Comparison of ENCODE assay signal across 8 mouse cellular contexts in the genomic region with DNA sequence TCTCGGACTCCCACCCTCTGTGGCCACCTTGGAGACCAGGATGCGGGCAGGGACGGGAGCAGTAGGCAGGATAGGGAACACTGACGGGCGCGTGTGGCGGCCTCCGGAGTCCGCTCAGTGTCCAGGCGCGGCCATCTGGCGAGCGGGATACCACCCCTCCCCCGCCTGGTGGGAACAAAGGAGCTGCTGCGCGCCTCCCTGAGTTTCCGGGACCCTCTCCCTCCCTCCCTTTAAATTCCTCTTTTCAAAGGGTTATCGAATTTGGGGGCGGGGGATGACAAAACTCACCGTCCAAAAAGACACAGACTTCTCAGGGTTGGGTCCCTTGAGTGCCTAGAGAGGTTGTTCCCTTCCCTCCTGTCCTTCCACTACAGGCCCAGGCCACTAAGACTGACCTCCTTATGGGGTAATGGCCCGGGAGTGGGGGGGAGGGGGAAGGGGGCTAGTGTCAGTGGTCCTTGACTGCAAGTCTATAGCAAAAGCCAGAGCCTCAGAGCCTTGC. TPM values are rescaled to one million over a fixed set of nuclear protein-coding genes. Genes with fewer than 3 reads are reported as not detected.
DNase-seq lines count a peak whose midpoint lies in the region; ATAC-seq and TF ChIP-seq lines count a peak whose summit lies in the region.

No protein-coding gene starts in this region.

- peaks cover 27% of the 10 kb centered on the region for H3K4me1 ChIP-seq in hindbrain, postnatal 0 days (ENCODE audit: insufficient read depth, low read length)
- peaks cover 24% of the 10 kb centered on the region for H3K4me1 ChIP-seq in midbrain, postnatal 0 days (ENCODE audit: insufficient read depth, low read length)

- H3K4me3 ChIP-seq in layer of hippocampus, adult 2 months = peak overlapping the region; percentile 67
- peak overlapping the region; percentile 91 for H3K4me3 ChIP-seq in hindbrain, postnatal 0 days (ENCODE audit: low read length)
- H3K4me3 ChIP-seq in midbrain, postnatal 0 days (ENCODE audit: low read depth, low read length) = peak overlapping the region; percentile 93

- peak overlapping the region; percentile 100 for H3K27ac ChIP-seq in layer of hippocampus, adult 2 months
- peak overlapping the region; percentile 100 for H3K27ac ChIP-seq in hindbrain, postnatal 0 days
- peak overlapping the region; percentile 96 for H3K27ac ChIP-seq in midbrain, postnatal 0 days (ENCODE audit: low read depth, low read length)

- H3K4me2 ChIP-seq in hindbrain, postnatal 0 days (ENCODE audit: low read depth, low read length) = peak overlapping the region; percentile 93
- peak overlapping the region; percentile 93 for H3K4me2 ChIP-seq in midbrain, postnatal 0 days (ENCODE audit: low read depth, low read length, poor library complexity, severe bottlenecking)

- ATAC-seq in common myeloid progenitor, adult 5-6 weeks (replicated peaks; ENCODE audit: low read depth, poor library complexity, severe bottlenecking) = peak; percentile 19; the same call in 1 of the 2 replicates
- ATAC-seq in hindbrain, postnatal 0 days = peak; percentile 21
- peak; percentile 14; the same call in 1 of the 2 replicates for ATAC-seq in midbrain, postnatal 0 days (ENCODE audit: low FRiP score)

- H3K9me3 ChIP-seq in hindbrain, postnatal 0 days (ENCODE audit: low read length) = no peaks in the 10 kb centered on the region
- no peaks in the 10 kb centered on the region for H3K9me3 ChIP-seq in midbrain, postnatal 0 days (ENCODE audit: low read length)

- H3K36me3 ChIP-seq in hindbrain, postnatal 0 days (ENCODE audit: insufficient read depth, low read length) = peaks cover 17% of the 10 kb centered on the region
- H3K36me3 ChIP-seq in midbrain, postnatal 0 days (ENCODE audit: insufficient read depth, low read length) = peaks cover 22% of the 10 kb centered on the region

- WGBS in hindbrain, postnatal 0 days = under 1% methylated on average over 21 of the region's 21 CpGs
- WGBS in midbrain, postnatal 0 days = 0% methylated on average over 21 of the region's 21 CpGs

- H3K9ac ChIP-seq in hindbrain, postnatal 0 days (replicated peaks; ENCODE audit: low read length) = peak overlapping the region; percentile 95
- peak overlapping the region; percentile 64 for H3K9ac ChIP-seq in midbrain, postnatal 0 days (replicated peaks; ENCODE audit: low read length, poor library complexity, severe bottlenecking)

- no peak for DNase-seq in layer of hippocampus, adult 2 months (ENCODE audit: low spot score in 2 of 2)
- DNase-seq in layer of hippocampus, postnatal 36 days = no peak
- no peak for DNase-seq in hindbrain, postnatal 0 days (ENCODE audit: low spot score)
- DNase-seq in midbrain, postnatal 0 days (ENCODE audit: low spot score) = peak; percentile 42
- DNase-seq in retina, postnatal 1 day = no peak
- DNase-seq in cerebellum, adult 9-10 months = no peak
- DNase-seq in urinary bladder, adult 2 months (ENCODE audit: low spot score) = no peak

- TF ChIP-seq CTCF in layer of hippocampus, adult 2 months (conservative IDR thresholded peaks at IDR 0.05) = no peak
- TF ChIP-seq CTCF in hindbrain, postnatal 0 days (IDR thresholded peaks at IDR 0.05; ENCODE audit: low read depth) = no peak
- TF ChIP-seq CTCF in midbrain, postnatal 0 days (IDR thresholded peaks at IDR 0.05) = no peak

- no peaks in the 10 kb centered on the region for H3K27me3 ChIP-seq in hindbrain, postnatal 0 days (ENCODE audit: insufficient read depth, low read length)
- no peaks in the 10 kb centered on the region for H3K27me3 ChIP-seq in midbrain, postnatal 0 days (ENCODE audit: insufficient read depth, low read length)

RNA-seq across cellular contexts. Expression of a gene that starts 0.5 kb away (rescaled TPM):
- 100 to 1,000 TPM; 184 to 185 TPM for total RNA-seq in layer of hippocampus, adult 2 months (2021)
- total RNA-seq in layer of hippocampus, postnatal 36 days (2021) = 100 to 1,000 TPM; 173 to 191 TPM
- 46.0 and 62.3 TPM in 2 replicates for total RNA-seq in common myeloid progenitor, adult 5-6 weeks (2017)
- total RNA-seq in hindbrain, postnatal 0 days (2014; rRNA removed) = 474 and 499 TPM in 2 replicates
- 48.9 and 54.4 TPM in 2 replicates for polyA plus RNA-seq in hindbrain, postnatal 0 days (2015; fragmentation: Nextera tagmentation; extraction: Ambion mirVana)
- total RNA-seq in midbrain, postnatal 0 days (2014; rRNA removed) = 469 and 488 TPM in 2 replicates
- polyA plus RNA-seq in midbrain, postnatal 0 days (2015; fragmentation: Nextera tagmentation; extraction: Ambion mirVana) = 76.0 and 85.4 TPM in 2 replicates
- polyA plus RNA-seq in urinary bladder, adult 2 months (2012; rRNA removed) = 187 and 188 TPM in 2 replicates

RNA-seq across cellular contexts. Expression of a gene that starts 28.6 kb away (rescaled TPM):
- total RNA-seq in layer of hippocampus, adult 2 months (2021) = 10 to 100 TPM; 45.6 to 46.2 TPM
- total RNA-seq in layer of hippocampus, postnatal 36 days (2021) = 10 to 100 TPM; 44.7 to 52.9 TPM
- total RNA-seq in common myeloid progenitor, adult 5-6 weeks (2017) = 43.2 and 57.9 TPM in 2 replicates
- total RNA-seq in hindbrain, postnatal 0 days (2014; rRNA removed) = 36.3 and 48.5 TPM in 2 replicates
- 40.4 and 42.2 TPM in 2 replicates for polyA plus RNA-seq in hindbrain, postnatal 0 days (2015; fragmentation: Nextera tagmentation; extraction: Ambion mirVana)
- total RNA-seq in midbrain, postnatal 0 days (2014; rRNA removed) = 46.4 and 52.3 TPM in 2 replicates
- polyA plus RNA-seq in midbrain, postnatal 0 days (2015; fragmentation: Nextera tagmentation; extraction: Ambion mirVana) = 38.4 and 41.6 TPM in 2 replicates
- 36.1 and 39.1 TPM in 2 replicates for polyA plus RNA-seq in urinary bladder, adult 2 months (2012; rRNA removed)

RNA-seq across cellular contexts. Expression of a gene that starts 40.8 kb away (rescaled TPM):
- total RNA-seq in layer of hippocampus, adult 2 months (2021) = 100 to 1,000 TPM; 150 to 153 TPM
- 100 to 1,000 TPM; 146 to 147 TPM for total RNA-seq in layer of hippocampus, postnatal 36 days (2021)
- total RNA-seq in common myeloid progenitor, adult 5-6 weeks (2017) = 66.0 and 88.2 TPM in 2 replicates
- total RNA-seq in hindbrain, postnatal 0 days (2014; rRNA removed) = 304 and 314 TPM in 2 replicates
- 234 and 242 TPM in 2 replicates for polyA plus RNA-seq in hindbrain, postnatal 0 days (2015; fragmentation: Nextera tagmentation; extraction: Ambion mirVana)
- total RNA-seq in midbrain, postnatal 0 days (2014; rRNA removed) = 252 and 262 TPM in 2 replicates
- polyA plus RNA-seq in midbrain, postnatal 0 days (2015; fragmentation: Nextera tagmentation; extraction: Ambion mirVana) = 233 and 253 TPM in 2 replicates
- 119 and 149 TPM in 2 replicates for polyA plus RNA-seq in urinary bladder, adult 2 months (2012; rRNA removed)

RNA-seq across cellular contexts. Expression of a gene that starts 40.8 kb away (rescaled TPM):
- 10 to 100 TPM; 67.7 to 69.7 TPM for total RNA-seq in layer of hippocampus, adult 2 months (2021)
- 10 to 100 TPM; 66.1 to 68.6 TPM for total RNA-seq in layer of hippocampus, postnatal 36 days (2021)
- total RNA-seq in common myeloid progenitor, adult 5-6 weeks (2017) = 4.8 and 5.6 TPM in 2 replicates
- 93.6 and 97.0 TPM in 2 replicates for total RNA-seq in hindbrain, postnatal 0 days (2014; rRNA removed)
- 94.6 and 107 TPM in 2 replicates for polyA plus RNA-seq in hindbrain, postnatal 0 days (2015; fragmentation: Nextera tagmentation; extraction: Ambion mirVana)
- total RNA-seq in midbrain, postnatal 0 days (2014; rRNA removed) = 86.5 and 106 TPM in 2 replicates
- 130 and 138 TPM in 2 replicates for polyA plus RNA-seq in midbrain, postnatal 0 days (2015; fragmentation: Nextera tagmentation; extraction: Ambion mirVana)
- 25.7 and 27.4 TPM in 2 replicates for polyA plus RNA-seq in urinary bladder, adult 2 months (2012; rRNA removed)
